Mouse (Mus musculus) olfactory bulb, adult 2 months (tissue): Measurements from ENCODE around the gene Cyp2g1.
"Not testable (repeated sequence)": the region's sequence is repeated elsewhere in the genome, so short reads cannot be mapped to it uniquely, and the experiment has no call there.

Experiments
- CTCF ChIP-seq: fragments of 200-500 bp; IDR thresholded peaks from 2 replicates; pipeline ENCODE4 v1.5.1; 2012; ENCODE audit warnings: low read depth, mild to moderate bottlenecking, low read length, moderate library complexity; ENCODE audit not compliant: insufficient read depth
- POLR2A ChIP-seq: fragments of 200-500 bp; IDR thresholded peaks from 2 replicates; pipeline ENCODE4 v1.6.1; 2012; ENCODE audit warnings: mild to moderate bottlenecking, low read depth, low read length, moderate library complexity; ENCODE audit not compliant: insufficient read depth

DNA sequence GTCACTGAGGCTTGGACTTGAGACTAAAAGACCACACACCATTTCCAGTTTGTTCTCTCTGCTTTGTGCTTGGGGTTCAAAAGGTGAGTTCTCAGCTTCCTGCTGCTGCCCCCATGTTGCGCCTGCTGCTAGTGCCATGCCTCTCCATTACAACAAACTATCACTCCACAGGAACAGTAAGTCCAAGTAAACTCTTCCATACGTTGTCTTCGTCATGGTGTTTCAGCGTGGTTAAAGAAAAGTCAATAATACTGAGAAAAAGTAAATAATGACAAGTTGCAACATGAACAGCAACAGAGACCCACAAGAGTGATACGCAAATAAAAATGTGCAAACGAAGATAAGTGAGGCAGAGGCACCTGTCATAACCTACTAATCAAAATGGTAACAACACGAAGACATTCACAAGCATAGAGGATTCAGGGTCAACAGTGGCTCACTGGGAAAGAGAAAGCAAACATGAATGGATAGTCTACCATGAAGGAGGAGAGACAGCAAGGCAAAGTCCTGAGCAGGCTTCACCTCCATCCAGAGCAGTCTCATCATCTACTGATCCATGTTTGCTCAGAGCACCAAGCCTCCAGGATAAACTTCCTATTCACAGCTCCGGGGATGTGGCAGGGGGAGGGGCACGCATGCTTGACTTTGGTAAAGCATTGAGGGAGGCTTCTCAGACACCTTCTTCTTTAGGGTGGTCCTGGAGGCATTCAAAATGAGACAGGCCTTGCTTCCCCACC is 23.0 kb downstream of the Cyp2g1 start:
- TF ChIP-seq POLR2A, CTCF: not testable (repeated sequence)
